Mouse (Mus musculus): Measurements from ENCODE around the gene Frmd4a. TPM values are rescaled to one million over a fixed set of nuclear protein-coding genes. Genes with fewer than 3 reads are reported as not detected.
A peak's percentile ranks its signal among the peaks of the same experiment; 100 is the strongest.

Frmd4a gene
- polyA plus RNA-seq, 1 experiment from 2014 or later: 56.0 TPM

DNA sequence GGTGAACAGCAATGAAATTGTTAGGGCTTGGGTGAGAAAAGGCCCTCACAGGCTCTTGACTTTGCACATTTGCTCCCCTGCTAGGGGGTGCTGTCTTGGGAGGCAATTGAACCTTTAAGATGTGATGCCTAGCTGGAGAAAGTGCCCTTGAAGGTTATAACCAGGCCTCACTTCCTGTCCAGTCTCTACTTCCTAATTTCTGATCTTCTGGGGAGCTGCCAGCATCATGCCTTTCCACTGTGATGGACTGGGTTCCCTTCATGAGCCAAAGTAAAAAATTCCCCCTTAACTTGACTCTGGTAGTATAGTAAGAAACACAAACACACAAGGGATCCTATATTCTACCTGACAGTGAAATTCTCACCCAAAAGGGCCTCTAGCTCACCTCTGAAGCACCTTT is 278.1 kb downstream of the Frmd4a start:
- no peaks in the 10 kb centered on the region for H3K27me3 ChIP-seq (ENCODE audit: control insufficient read depth, insufficient read depth, low read depth, low read length)
- no peak overlapping the region for H3K4me3 ChIP-seq (ENCODE audit: low read depth, low read length)
- H3K4me1 ChIP-seq (ENCODE audit: control insufficient read depth, insufficient read depth, low read length): peaks cover 24% of the 10 kb centered on the region
- no peaks in the 10 kb centered on the region for H3K36me3 ChIP-seq (ENCODE audit: control insufficient read depth, insufficient read depth, low read length)
- ATAC-seq: no peak
- H3K9me3 ChIP-seq (replicated peaks; ENCODE audit: control insufficient read depth, low read length, poor library complexity, severe bottlenecking): no peaks in the 10 kb centered on the region
- no peak overlapping the region for H3K9ac ChIP-seq (ENCODE audit: low read depth, low read length)
- no peak overlapping the region for H3K27ac ChIP-seq (ENCODE audit: low read length)
- no peak overlapping the region for H3K4me2 ChIP-seq (ENCODE audit: low read length)

GRCm38 (mm10) chr2:4296881-4297280 is 279.4 kb downstream of the Frmd4a start:
- H3K9me3 ChIP-seq (replicated peaks; ENCODE audit: control insufficient read depth, low read length, poor library complexity, severe bottlenecking): no peaks in the 10 kb centered on the region
- WGBS: 57% methylated on average over 10 of the region's 10 CpGs
- H3K27me3 ChIP-seq (ENCODE audit: control insufficient read depth, insufficient read depth, low read depth, low read length): no peaks in the 10 kb centered on the region
- H3K4me1 ChIP-seq (ENCODE audit: control insufficient read depth, insufficient read depth, low read length): peaks cover 27% of the 10 kb centered on the region
- H3K27ac ChIP-seq (ENCODE audit: low read length): no peak overlapping the region
- H3K36me3 ChIP-seq (ENCODE audit: control insufficient read depth, insufficient read depth, low read length): no peaks in the 10 kb centered on the region
- ATAC-seq: no peak
- H3K4me3 ChIP-seq (ENCODE audit: low read depth, low read length): no peak overlapping the region
- H3K9ac ChIP-seq (ENCODE audit: low read depth, low read length): no peak overlapping the region
- no peak overlapping the region for H3K4me2 ChIP-seq (ENCODE audit: low read length)

GRCm38 (mm10) chr2:4298325-4299215 is 281.1 kb downstream of the Frmd4a start:
- Histone ChIP-seq H3K4me2 (ENCODE audit: low read length) (peak overlapping the region; percentile 42), H3K4me3 (ENCODE audit: low read depth, low read length) (no peak overlapping the region), H3K9ac (ENCODE audit: low read depth, low read length) (peak overlapping the region; percentile 43; the same call in 1 of the 2 replicates), H3K27ac (ENCODE audit: low read length) (peak overlapping the region; percentile 5; the same call in 1 of the 2 replicates), H3K36me3 (ENCODE audit: control insufficient read depth, insufficient read depth, low read length) (no peaks in the 10 kb centered on the region), H3K4me1 (ENCODE audit: control insufficient read depth, insufficient read depth, low read length) (peaks cover 27% of the 10 kb centered on the region), H3K27me3 (ENCODE audit: control insufficient read depth, insufficient read depth, low read depth, low read length) (no peaks in the 10 kb centered on the region), H3K9me3 (replicated peaks; ENCODE audit: control insufficient read depth, low read length, poor library complexity, severe bottlenecking) (no peaks in the 10 kb centered on the region)
- 9% methylated on average over 19 of the region's 19 CpGs for WGBS
- ATAC-seq: 0 out of 2 replicates have a peak, but pooled peaks have one; percentile 7

- H3K9ac ChIP-seq (ENCODE audit: low read depth, low read length): no peak overlapping the region
- no peak overlapping the region for H3K27ac ChIP-seq (ENCODE audit: low read length)
- no peaks in the 10 kb centered on the region for H3K36me3 ChIP-seq (ENCODE audit: control insufficient read depth, insufficient read depth, low read length)
- no peak for ATAC-seq
- H3K4me2 ChIP-seq (ENCODE audit: low read length): 0 out of 2 replicates have a peak overlapping the region, but pooled peaks have one; percentile 18
- WGBS: 66% methylated on average over 12 of the region's 12 CpGs
- no peaks in the 10 kb centered on the region for H3K9me3 ChIP-seq (replicated peaks; ENCODE audit: control insufficient read depth, low read length, poor library complexity, severe bottlenecking)
- no peaks in the 10 kb centered on the region for H3K27me3 ChIP-seq (ENCODE audit: control insufficient read depth, insufficient read depth, low read depth, low read length)
- H3K4me1 ChIP-seq (ENCODE audit: control insufficient read depth, insufficient read depth, low read length): peaks cover 27% of the 10 kb centered on the region
- H3K4me3 ChIP-seq (ENCODE audit: low read depth, low read length): no peak overlapping the region
Observed at GRCm38 (mm10) chr2:4299593-4299992, 282.1 kb downstream of the Frmd4a start.

DNA sequence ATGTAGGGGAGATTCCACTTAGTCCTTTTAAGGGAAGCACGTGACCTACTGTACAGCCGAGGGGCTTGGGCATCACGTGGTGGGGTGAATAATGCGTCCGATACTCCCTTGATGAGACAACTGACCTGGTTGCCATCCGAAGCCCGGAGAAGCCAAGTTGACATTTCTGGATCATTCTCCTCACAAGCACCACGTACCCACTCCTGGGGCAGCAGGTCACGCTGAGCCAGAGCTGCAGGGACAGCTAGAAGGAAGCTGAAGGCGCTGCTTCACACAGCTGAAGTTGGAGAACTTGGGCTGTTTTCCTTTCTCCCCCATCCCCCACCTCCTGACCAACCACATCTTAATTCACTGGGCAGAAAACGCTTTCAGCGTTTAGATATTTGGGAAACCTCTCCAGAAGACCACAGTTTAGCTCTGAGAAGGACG is 282.9 kb downstream of the Frmd4a start:
- Histone ChIP-seq H3K27me3 (ENCODE audit: control insufficient read depth, insufficient read depth, low read depth, low read length) (no peaks in the 10 kb centered on the region), H3K4me2 (ENCODE audit: low read length) (peak overlapping the region; percentile 45), H3K4me1 (ENCODE audit: control insufficient read depth, insufficient read depth, low read length) (peaks cover 27% of the 10 kb centered on the region), H3K9ac (ENCODE audit: low read depth, low read length) (peak overlapping the region; percentile 48; the same call in 1 of the 2 replicates), H3K9me3 (replicated peaks; ENCODE audit: control insufficient read depth, low read length, poor library complexity, severe bottlenecking) (no peaks in the 10 kb centered on the region), H3K36me3 (ENCODE audit: control insufficient read depth, insufficient read depth, low read length) (no peaks in the 10 kb centered on the region), H3K27ac (ENCODE audit: low read length) (peak overlapping the region; percentile 75), H3K4me3 (ENCODE audit: low read depth, low read length) (peak overlapping the region; percentile 15)
- WGBS: 33% methylated on average over 13 of the region's 13 CpGs
- ATAC-seq: peak; percentile 60

GRCm38 (mm10) chr2:4300816-4301215 is 283.3 kb downstream of the Frmd4a start:
- H3K9ac ChIP-seq (ENCODE audit: low read depth, low read length): peak overlapping the region; percentile 48; the same call in 1 of the 2 replicates

DNA sequence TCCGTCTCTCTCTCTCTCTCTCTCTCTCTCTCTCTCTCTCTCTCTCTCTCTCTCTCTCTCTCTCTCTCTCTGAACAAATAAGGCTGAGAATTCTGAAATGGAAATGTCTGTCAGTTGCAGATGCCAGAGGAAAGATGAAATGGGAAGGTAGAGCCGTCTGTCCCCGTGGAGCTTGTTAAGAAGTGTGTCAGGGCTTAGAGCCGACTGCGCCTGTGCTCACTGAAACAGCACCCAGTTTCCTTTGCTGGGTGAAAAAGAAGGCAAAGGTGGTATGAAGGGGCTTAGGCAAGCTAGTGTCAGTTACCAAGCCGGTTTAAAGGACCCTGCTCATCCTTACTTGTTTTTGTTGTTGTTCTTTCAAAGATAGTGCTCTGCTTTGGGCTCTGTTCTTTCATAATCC is 283.7 kb downstream of the Frmd4a start:
- WGBS: 17% methylated on average over 5 of the region's 6 CpGs
- peak; percentile 47 for ATAC-seq

More at GRCm38 (mm10) chr2:4300816-4301215, 283.3 kb downstream of the Frmd4a start:
- Histone ChIP-seq H3K4me3 (ENCODE audit: low read depth, low read length) (peak overlapping the region; percentile 15), H3K36me3 (ENCODE audit: control insufficient read depth, insufficient read depth, low read length) (no peaks in the 10 kb centered on the region), H3K9me3 (replicated peaks; ENCODE audit: control insufficient read depth, low read length, poor library complexity, severe bottlenecking) (no peaks in the 10 kb centered on the region), H3K27ac (ENCODE audit: low read length) (peak overlapping the region; percentile 75), H3K4me1 (ENCODE audit: control insufficient read depth, insufficient read depth, low read length) (peaks cover 27% of the 10 kb centered on the region), H3K27me3 (ENCODE audit: control insufficient read depth, insufficient read depth, low read depth, low read length) (no peaks in the 10 kb centered on the region), H3K4me2 (ENCODE audit: low read length) (peak overlapping the region; percentile 45)
- whole genome bisulfite sequencing: 20% methylated on average over 8 of the region's 8 CpGs
- peak; percentile 50; the same call in 1 of the 2 replicates for ATAC-seq

DNA sequence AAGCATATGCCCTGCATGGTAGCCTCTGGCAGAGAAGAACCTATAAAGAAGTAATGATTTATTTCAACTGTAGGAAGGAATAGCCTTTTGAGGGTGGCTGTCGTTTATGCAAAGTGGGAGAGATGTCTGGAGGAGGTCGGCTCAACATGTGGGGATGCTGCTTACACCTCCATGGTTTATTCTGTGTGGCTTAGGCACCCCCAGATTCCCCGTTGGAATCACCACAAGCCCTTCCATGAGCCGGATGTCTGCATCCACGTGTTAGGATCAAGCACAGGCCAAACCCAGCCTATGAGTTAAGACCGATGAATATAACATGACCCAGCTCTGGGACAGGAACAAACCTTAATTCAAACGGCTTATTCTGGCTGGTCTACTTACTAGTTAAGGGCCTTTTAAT is 284.2 kb downstream of the Frmd4a start:
- Histone ChIP-seq H3K4me3 (ENCODE audit: low read depth, low read length) (peak overlapping the region; percentile 2), H3K9ac (ENCODE audit: low read depth, low read length) (no peak overlapping the region)

More for the DNA sequence above, 283.7 kb downstream of the Frmd4a start:
- H3K4me3 ChIP-seq (ENCODE audit: low read depth, low read length): peak overlapping the region; percentile 2
- H3K27ac ChIP-seq (ENCODE audit: low read length): peak overlapping the region; percentile 64
- H3K36me3 ChIP-seq (ENCODE audit: control insufficient read depth, insufficient read depth, low read length): no peaks in the 10 kb centered on the region
- no peak overlapping the region for H3K9ac ChIP-seq (ENCODE audit: low read depth, low read length)
- peaks cover 27% of the 10 kb centered on the region for H3K4me1 ChIP-seq (ENCODE audit: control insufficient read depth, insufficient read depth, low read length)
- no peaks in the 10 kb centered on the region for H3K9me3 ChIP-seq (replicated peaks; ENCODE audit: control insufficient read depth, low read length, poor library complexity, severe bottlenecking)
- peak overlapping the region; percentile 36 for H3K4me2 ChIP-seq (ENCODE audit: low read length)
- H3K27me3 ChIP-seq (ENCODE audit: control insufficient read depth, insufficient read depth, low read depth, low read length): no peaks in the 10 kb centered on the region

GRCm38 (mm10) chr2:4302119-4302518 is 284.6 kb downstream of the Frmd4a start:
- peaks cover 29% of the 10 kb centered on the region for H3K4me1 ChIP-seq (ENCODE audit: control insufficient read depth, insufficient read depth, low read length)
- H3K4me2 ChIP-seq (ENCODE audit: low read length): peak overlapping the region; percentile 12; the same call in 1 of the 2 replicates
- H3K36me3 ChIP-seq (ENCODE audit: control insufficient read depth, insufficient read depth, low read length): no peaks in the 10 kb centered on the region
- H3K9ac ChIP-seq (ENCODE audit: low read depth, low read length): no peak overlapping the region
- H3K27ac ChIP-seq (ENCODE audit: low read length): peak overlapping the region; percentile 22; the same call in 1 of the 2 replicates
- H3K4me3 ChIP-seq (ENCODE audit: low read depth, low read length): no peak overlapping the region
- no peaks in the 10 kb centered on the region for H3K9me3 ChIP-seq (replicated peaks; ENCODE audit: control insufficient read depth, low read length, poor library complexity, severe bottlenecking)
- no peaks in the 10 kb centered on the region for H3K27me3 ChIP-seq (ENCODE audit: control insufficient read depth, insufficient read depth, low read depth, low read length)
- 89% methylated on average over 3 of the region's 3 CpGs for WGBS
- ATAC-seq: no peak

More for the DNA sequence above, 284.2 kb downstream of the Frmd4a start:
- Histone ChIP-seq H3K36me3 (ENCODE audit: control insufficient read depth, insufficient read depth, low read length) (no peaks in the 10 kb centered on the region), H3K4me2 (ENCODE audit: low read length) (peak overlapping the region; percentile 36), H3K27ac (ENCODE audit: low read length) (peak overlapping the region; percentile 64), H3K9me3 (replicated peaks; ENCODE audit: control insufficient read depth, low read length, poor library complexity, severe bottlenecking) (no peaks in the 10 kb centered on the region), H3K4me1 (ENCODE audit: control insufficient read depth, insufficient read depth, low read length) (peaks cover 27% of the 10 kb centered on the region), H3K27me3 (ENCODE audit: control insufficient read depth, insufficient read depth, low read depth, low read length) (no peaks in the 10 kb centered on the region)
- peak; percentile 18; the same call in 1 of the 2 replicates for ATAC-seq
- 47% methylated on average over 7 of the region's 7 CpGs for WGBS

All from midbrain, embryonic 16.5 days (tissue).